Mouse (Mus musculus): ENCODE results near the gene 2810006K23Rik. TPM values are rescaled to one million over a fixed set of nuclear protein-coding genes. Genes with fewer than 3 reads are reported as not detected.
"Not testable (repeated sequence)": the region's sequence is repeated elsewhere in the genome, so short reads cannot be mapped to it uniquely, and the experiment has no call there.

The 2810006K23Rik gene
- polyA plus RNA-seq, 1 experiment from 2014 or later: 15.3 TPM

- no peaks in the 10 kb centered on the region for H3K9me3 ChIP-seq (replicated peaks; ENCODE audit: control insufficient read depth, low read length)
- peaks cover 29% of the 10 kb centered on the region for H3K36me3 ChIP-seq (ENCODE audit: control insufficient read depth, insufficient read depth, low read length)
- peak overlapping the region; percentile 100 for H3K9ac ChIP-seq (ENCODE audit: low read length)
- peak overlapping the region; percentile 92 for H3K4me3 ChIP-seq (ENCODE audit: low read depth, low read length)
- H3K4me1 ChIP-seq (ENCODE audit: control insufficient read depth, insufficient read depth, low read length): peaks cover 18% of the 10 kb centered on the region
- ATAC-seq: peak; percentile 86
- peak overlapping the region; percentile 99 for H3K27ac ChIP-seq (ENCODE audit: low read depth, low read length)
- peak overlapping the region; percentile 90 for H3K4me2 ChIP-seq (ENCODE audit: low read length)
- peak; percentile 94 for DNase-seq (ENCODE audit: low spot score)
- H3K27me3 ChIP-seq (replicated peaks; ENCODE audit: control insufficient read depth, insufficient read depth, low read length): no peaks in the 10 kb centered on the region
- under 1% methylated on average over 28 of the region's 30 CpGs for WGBS
These were observed 24.4 kb downstream of the 2810006K23Rik start for GRCm38 (mm10) chr5:124352141-124352920.

- peak overlapping the region; percentile 90 for H3K4me2 ChIP-seq (ENCODE audit: low read length)
- peak overlapping the region; percentile 100 for H3K9ac ChIP-seq (ENCODE audit: low read length)
- no peaks in the 10 kb centered on the region for H3K9me3 ChIP-seq (replicated peaks; ENCODE audit: control insufficient read depth, low read length)
- no peaks in the 10 kb centered on the region for H3K27me3 ChIP-seq (replicated peaks; ENCODE audit: control insufficient read depth, insufficient read depth, low read length)
- peaks cover 22% of the 10 kb centered on the region for H3K36me3 ChIP-seq (ENCODE audit: control insufficient read depth, insufficient read depth, low read length)
- H3K4me3 ChIP-seq (ENCODE audit: low read depth, low read length): peak overlapping the region; percentile 92
- H3K4me1 ChIP-seq (ENCODE audit: control insufficient read depth, insufficient read depth, low read length): peaks cover 18% of the 10 kb centered on the region
- ATAC-seq (no peak), DNase-seq (ENCODE audit: low spot score) (peak; percentile 28)
- 2% methylated on average over 30 of the region's 32 CpGs for WGBS
- H3K27ac ChIP-seq (ENCODE audit: low read depth, low read length): peak overlapping the region; percentile 99
These were observed 25.3 kb downstream of the 2810006K23Rik start for GRCm38 (mm10) chr5:124353011-124353725.

- Histone ChIP-seq H3K4me2 (ENCODE audit: low read length) (peak overlapping the region; percentile 90), H3K27me3 (replicated peaks; ENCODE audit: control insufficient read depth, insufficient read depth, low read length) (no peaks in the 10 kb centered on the region), H3K9me3 (replicated peaks; ENCODE audit: control insufficient read depth, low read length) (no peaks in the 10 kb centered on the region), H3K4me1 (ENCODE audit: control insufficient read depth, insufficient read depth, low read length) (peaks cover 18% of the 10 kb centered on the region), H3K27ac (ENCODE audit: low read depth, low read length) (peak overlapping the region; percentile 99), H3K9ac (ENCODE audit: low read length) (peak overlapping the region; percentile 100), H3K36me3 (ENCODE audit: control insufficient read depth, insufficient read depth, low read length) (peaks cover 15% of the 10 kb centered on the region), H3K4me3 (ENCODE audit: low read depth, low read length) (peak overlapping the region; percentile 92)
- under 1% methylated on average over 57 of the region's 132 CpGs for whole genome bisulfite sequencing
- ATAC-seq (peak; percentile 6; the same call in 1 of the 2 replicates), DNase-seq (ENCODE audit: low spot score) (peak; percentile 69)
These were observed 26.0 kb downstream of the 2810006K23Rik start for GRCm38 (mm10) chr5:124353726-124354547.

- peak overlapping the region; percentile 61 for H3K4me2 ChIP-seq (ENCODE audit: low read length)
- H3K9me3 ChIP-seq (replicated peaks; ENCODE audit: control insufficient read depth, low read length): no peaks in the 10 kb centered on the region
- peak; percentile 37 for ATAC-seq
- H3K4me3 ChIP-seq (ENCODE audit: low read depth, low read length): peak overlapping the region; percentile 92
- H3K9ac ChIP-seq (ENCODE audit: low read length): peak overlapping the region; percentile 100
- no peaks in the 10 kb centered on the region for H3K27me3 ChIP-seq (replicated peaks; ENCODE audit: control insufficient read depth, insufficient read depth, low read length)
- peaks cover 18% of the 10 kb centered on the region for H3K4me1 ChIP-seq (ENCODE audit: control insufficient read depth, insufficient read depth, low read length)
- peaks cover 6% of the 10 kb centered on the region for H3K36me3 ChIP-seq (ENCODE audit: control insufficient read depth, insufficient read depth, low read length)
- peak overlapping the region; percentile 99 for H3K27ac ChIP-seq (ENCODE audit: low read depth, low read length)
- under 1% methylated on average over 29 of the region's 60 CpGs for WGBS
- DNase-seq (ENCODE audit: low spot score): peak; percentile 82
These were observed 26.9 kb downstream of the 2810006K23Rik start for GRCm38 (mm10) chr5:124354574-124355424.

- Histone ChIP-seq H3K9ac (ENCODE audit: low read length) (peak overlapping the region; percentile 100), H3K9me3 (replicated peaks; ENCODE audit: control insufficient read depth, low read length) (no peaks in the 10 kb centered on the region), H3K27me3 (replicated peaks; ENCODE audit: control insufficient read depth, insufficient read depth, low read length) (no peaks in the 10 kb centered on the region), H3K36me3 (ENCODE audit: control insufficient read depth, insufficient read depth, low read length) (no peaks in the 10 kb centered on the region), H3K4me2 (ENCODE audit: low read length) (peak overlapping the region; percentile 61), H3K4me1 (ENCODE audit: control insufficient read depth, insufficient read depth, low read length) (peaks cover 14% of the 10 kb centered on the region), H3K27ac (ENCODE audit: low read depth, low read length) (no peak overlapping the region; the same call in 1 of the 2 replicates), H3K4me3 (ENCODE audit: low read depth, low read length) (peak overlapping the region; percentile 92)
- ATAC-seq (no peak), DNase-seq (ENCODE audit: low spot score) (no peak)
- under 1% methylated on average over 12 of the region's 12 CpGs for WGBS
These were observed 27.6 kb downstream of the 2810006K23Rik start for GRCm38 (mm10) chr5:124355425-124355959.

- Histone ChIP-seq H3K4me3 (ENCODE audit: low read depth, low read length) (no peak overlapping the region), H3K4me1 (ENCODE audit: control insufficient read depth, insufficient read depth, low read length) (peaks cover 4% of the 10 kb centered on the region; the same call in 1 of the 2 replicates), H3K27ac (ENCODE audit: low read depth, low read length) (no peak overlapping the region), H3K36me3 (ENCODE audit: control insufficient read depth, insufficient read depth, low read length) (no peaks in the 10 kb centered on the region), H3K9me3 (replicated peaks; ENCODE audit: control insufficient read depth, low read length) (no peaks in the 10 kb centered on the region), H3K27me3 (replicated peaks; ENCODE audit: control insufficient read depth, insufficient read depth, low read length) (no peaks in the 10 kb centered on the region), H3K9ac (ENCODE audit: low read length) (no peak overlapping the region), H3K4me2 (ENCODE audit: low read length) (no peak overlapping the region)
- WGBS: 44% methylated on average over 3 of the region's 3 CpGs
- ATAC-seq (no peak), DNase-seq (ENCODE audit: low spot score) (no peak)
These were observed 28.8 kb downstream of the 2810006K23Rik start for GRCm38 (mm10) chr5:124356695-124357094.

GRCm38 (mm10) chr5:124359641-124360040 is 31.8 kb downstream of the 2810006K23Rik start:
- no peaks in the 10 kb centered on the region for H3K4me1 ChIP-seq (ENCODE audit: control insufficient read depth, insufficient read depth, low read length)
- H3K4me3 ChIP-seq (ENCODE audit: low read depth, low read length): no peak overlapping the region
- H3K27me3 ChIP-seq (replicated peaks; ENCODE audit: control insufficient read depth, insufficient read depth, low read length): no peaks in the 10 kb centered on the region
- H3K9ac ChIP-seq (ENCODE audit: low read length): no peak overlapping the region
- no peak overlapping the region for H3K27ac ChIP-seq (ENCODE audit: low read depth, low read length)
- WGBS: 89% methylated on average over 2 of the region's 2 CpGs
- ATAC-seq (no peak), DNase-seq (ENCODE audit: low spot score) (no peak)
- H3K4me2 ChIP-seq (ENCODE audit: low read length): no peak overlapping the region
- H3K36me3 ChIP-seq (ENCODE audit: control insufficient read depth, insufficient read depth, low read length): no peaks in the 10 kb centered on the region
- H3K9me3 ChIP-seq (replicated peaks; ENCODE audit: control insufficient read depth, low read length): no peaks in the 10 kb centered on the region

- not testable (repeated sequence) for H3K27me3 ChIP-seq (replicated peaks; ENCODE audit: control insufficient read depth, insufficient read depth, low read length); ATAC-seq; H3K36me3 ChIP-seq (ENCODE audit: control insufficient read depth, insufficient read depth, low read length); H3K9me3 ChIP-seq (replicated peaks; ENCODE audit: control insufficient read depth, low read length); H3K4me3 ChIP-seq (ENCODE audit: low read depth, low read length); H3K4me2 ChIP-seq (ENCODE audit: low read length); H3K27ac ChIP-seq (ENCODE audit: low read depth, low read length); H3K9ac ChIP-seq (ENCODE audit: low read length); DNase-seq (ENCODE audit: low spot score); H3K4me1 ChIP-seq (ENCODE audit: control insufficient read depth, insufficient read depth, low read length)
- WGBS: 90% methylated on average over 5 of the region's 5 CpGs
These were observed 35.1 kb downstream of the 2810006K23Rik start, which contains the start of gene Cdk2ap1 for GRCm38 (mm10) chr5:124362982-124363381. TSS of gene Cdk2ap1 (minus strand) at chr5:124363082.

Measured in forebrain, embryonic 14.5 days (tissue).